Mouse (Mus musculus): Measurements from ENCODE around the gene Mast1. TPM values are rescaled to one million over a fixed set of nuclear protein-coding genes. Genes with fewer than 3 reads are reported as not detected.

Gene Mast1
- polyA plus RNA-seq, 1 experiment from 2014 or later, result 1.4 TPM

DNA sequence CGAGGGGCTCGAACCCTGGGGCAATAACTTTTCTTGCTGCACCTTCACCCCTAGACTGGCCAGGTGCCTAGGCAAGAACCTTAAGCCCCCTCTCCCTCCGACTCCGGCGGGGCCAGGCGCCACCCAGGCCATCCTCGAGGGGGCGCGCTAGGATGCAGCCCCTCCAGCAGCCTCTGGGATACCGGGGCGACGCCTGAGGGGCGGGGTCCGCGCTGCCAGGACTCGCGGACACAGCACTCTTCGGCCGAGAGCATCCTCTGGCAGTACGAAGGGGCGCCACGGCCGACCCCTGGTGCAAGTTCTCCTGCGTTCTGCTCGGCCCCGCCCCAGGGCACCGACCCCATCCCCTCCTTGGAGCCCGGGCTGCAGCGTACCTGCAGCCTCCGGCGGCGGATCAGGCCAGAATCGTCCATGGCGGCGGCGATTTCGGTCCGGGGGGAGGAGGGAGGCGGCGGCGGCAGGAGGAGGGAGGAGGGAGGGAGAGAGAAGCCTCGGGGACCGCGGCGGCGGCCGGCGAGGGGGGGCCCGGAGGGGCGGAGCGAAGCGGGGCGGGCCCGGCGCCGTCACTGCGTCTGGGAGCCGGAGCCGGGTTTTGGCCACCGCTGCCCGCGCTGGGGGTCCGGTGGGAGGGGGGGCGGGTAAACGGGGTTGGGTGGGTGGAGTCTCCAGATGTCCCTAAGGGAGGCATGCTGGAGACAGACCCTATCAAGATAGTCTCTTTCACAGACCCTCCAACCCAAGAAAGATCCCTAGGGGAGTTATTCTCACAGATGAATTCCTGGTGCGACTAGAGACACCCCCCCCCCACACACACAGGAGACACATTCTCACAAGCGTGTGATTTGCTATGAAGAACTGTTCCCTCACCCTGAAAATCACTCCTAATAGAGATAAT, 8.7 kb upstream of the Mast1 start:
- peak overlapping the region; percentile 57 for H3K9ac ChIP-seq (ENCODE audit: low read length)
- H3K4me1 ChIP-seq (ENCODE audit: control insufficient read depth, insufficient read depth, low read length), result peaks cover 8% of the 10 kb centered on the region
- H3K36me3 ChIP-seq (ENCODE audit: control insufficient read depth, insufficient read depth, low read length), result no peaks in the 10 kb centered on the region
- H3K4me3 ChIP-seq (replicated peaks; ENCODE audit: low read length), result peak overlapping the region; percentile 50
- H3K4me2 ChIP-seq (ENCODE audit: low read depth, low read length), result peak overlapping the region; percentile 67
- no peak overlapping the region for H3K27ac ChIP-seq (ENCODE audit: low read length)
- H3K9me3 ChIP-seq (replicated peaks; ENCODE audit: control insufficient read depth, low read length), result no peaks in the 10 kb centered on the region
- ATAC-seq (ENCODE audit: insufficient read depth, low FRiP score), result no peak
- WGBS, result under 1% methylated on average over 49 of the region's 67 CpGs
- H3K27me3 ChIP-seq (ENCODE audit: control insufficient read depth, insufficient read depth, low read length), result peaks cover 54% of the 10 kb centered on the region

DNA sequence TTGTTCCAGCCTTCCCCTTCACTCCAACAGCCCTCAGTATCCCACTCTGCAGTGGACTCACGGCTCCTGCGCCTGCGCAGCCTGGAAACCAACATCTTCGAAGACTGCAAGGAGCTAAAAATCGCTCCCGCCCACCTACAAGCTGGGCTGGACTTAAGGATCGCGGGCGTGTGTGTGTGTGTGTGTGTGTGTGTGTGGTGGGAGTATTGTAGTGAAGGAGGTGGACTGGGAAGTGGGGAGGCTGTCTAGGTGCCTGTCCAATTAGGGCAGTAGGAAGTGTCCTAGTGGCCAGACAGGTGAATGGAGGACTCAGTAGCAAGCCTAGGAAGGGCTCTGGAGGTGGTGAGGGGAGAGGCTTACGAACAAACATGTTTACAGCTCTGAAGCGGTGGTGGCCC, 8.1 kb upstream of the Mast1 start:
- H3K9ac ChIP-seq (ENCODE audit: low read length), result no peak overlapping the region
- peaks cover 8% of the 10 kb centered on the region for H3K4me1 ChIP-seq (ENCODE audit: control insufficient read depth, insufficient read depth, low read length)
- H3K36me3 ChIP-seq (ENCODE audit: control insufficient read depth, insufficient read depth, low read length), result no peaks in the 10 kb centered on the region
- WGBS, result 8% methylated on average over 11 of the region's 11 CpGs
- no peak overlapping the region; the same call in 1 of the 2 replicates for H3K4me3 ChIP-seq (replicated peaks; ENCODE audit: low read length)
- H3K27ac ChIP-seq (ENCODE audit: low read length), result no peak overlapping the region
- H3K9me3 ChIP-seq (replicated peaks; ENCODE audit: control insufficient read depth, low read length), result no peaks in the 10 kb centered on the region
- no peak for ATAC-seq (ENCODE audit: insufficient read depth, low FRiP score)
- no peak overlapping the region for H3K4me2 ChIP-seq (ENCODE audit: low read depth, low read length)
- peaks cover 52% of the 10 kb centered on the region for H3K27me3 ChIP-seq (ENCODE audit: control insufficient read depth, insufficient read depth, low read length)

DNA sequence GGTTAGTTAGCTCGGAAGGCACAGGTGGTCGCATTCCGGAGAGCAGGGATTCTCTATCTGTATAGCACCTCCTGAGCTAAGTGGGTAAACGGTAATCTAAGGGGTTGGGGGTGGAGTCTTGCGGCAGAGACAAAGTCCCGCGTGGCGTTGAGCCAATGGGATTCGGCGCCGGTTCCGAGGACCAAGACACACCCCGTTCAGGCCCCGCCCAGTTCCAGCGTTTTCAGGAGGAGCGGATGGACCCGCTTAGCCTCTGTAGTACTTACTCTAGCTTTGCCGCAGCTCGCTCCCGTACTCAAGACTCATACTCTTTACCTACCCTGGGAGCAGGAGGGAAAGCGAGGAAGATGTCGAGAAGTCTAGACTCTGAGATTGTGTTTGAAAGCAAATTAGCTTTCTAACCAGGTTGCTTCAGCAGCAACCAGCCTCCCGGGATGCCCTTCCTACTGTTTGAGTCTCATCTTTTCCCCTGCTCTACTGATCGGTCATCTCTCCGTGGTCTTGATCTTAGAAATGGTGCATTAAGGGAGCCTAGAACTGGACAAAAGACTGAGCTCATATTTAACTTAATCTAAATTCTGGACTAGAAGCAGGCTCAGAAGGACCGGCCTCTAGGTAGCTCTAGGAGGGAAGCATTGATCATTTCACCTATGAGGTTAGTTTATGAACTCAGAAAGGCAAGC, 7.5 kb upstream of the Mast1 start:
- no peak overlapping the region for H3K4me3 ChIP-seq (replicated peaks; ENCODE audit: low read length)
- no peak overlapping the region for H3K9ac ChIP-seq (ENCODE audit: low read length)
- H3K9me3 ChIP-seq (replicated peaks; ENCODE audit: control insufficient read depth, low read length), result no peaks in the 10 kb centered on the region
- H3K4me2 ChIP-seq (ENCODE audit: low read depth, low read length), result peak overlapping the region; percentile 20; the same call in 1 of the 2 replicates
- WGBS, result 3% methylated on average over 26 of the region's 26 CpGs
- no peak overlapping the region for H3K27ac ChIP-seq (ENCODE audit: low read length)
- H3K27me3 ChIP-seq (ENCODE audit: control insufficient read depth, insufficient read depth, low read length), result peaks cover 51% of the 10 kb centered on the region
- peak; percentile 53; the same call in 1 of the 2 replicates for ATAC-seq (ENCODE audit: insufficient read depth, low FRiP score)
- H3K36me3 ChIP-seq (ENCODE audit: control insufficient read depth, insufficient read depth, low read length), result no peaks in the 10 kb centered on the region
- H3K4me1 ChIP-seq (ENCODE audit: control insufficient read depth, insufficient read depth, low read length), result peaks cover 8% of the 10 kb centered on the region

DNA sequence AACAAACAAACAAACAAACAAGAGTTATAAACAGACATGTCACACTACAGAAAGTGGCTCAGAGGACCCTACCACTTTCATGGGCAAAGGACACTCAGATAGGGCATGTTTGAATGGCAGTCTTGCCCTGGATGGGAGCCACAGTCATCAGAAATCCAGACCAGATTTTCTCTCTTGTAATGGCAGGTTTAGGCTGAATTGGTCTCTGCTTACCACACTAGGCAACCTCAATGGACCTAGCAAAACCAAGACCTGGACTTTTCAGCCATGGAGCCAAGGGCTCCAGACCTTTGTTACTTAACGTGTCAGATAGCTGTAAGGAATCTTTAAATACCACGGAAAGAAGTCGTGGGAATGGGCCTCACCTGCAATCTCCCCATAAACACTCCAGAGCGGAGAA, 6.5 kb upstream of the Mast1 start:
- Histone ChIP-seq H3K36me3 (ENCODE audit: control insufficient read depth, insufficient read depth, low read length) (no peaks in the 10 kb centered on the region), H3K9ac (ENCODE audit: low read length) (no peak overlapping the region), H3K27ac (ENCODE audit: low read length) (no peak overlapping the region), H3K9me3 (replicated peaks; ENCODE audit: control insufficient read depth, low read length) (no peaks in the 10 kb centered on the region), H3K4me1 (ENCODE audit: control insufficient read depth, insufficient read depth, low read length) (peaks cover 8% of the 10 kb centered on the region), H3K4me2 (ENCODE audit: low read depth, low read length) (no peak overlapping the region), H3K27me3 (ENCODE audit: control insufficient read depth, insufficient read depth, low read length) (peaks cover 51% of the 10 kb centered on the region), H3K4me3 (replicated peaks; ENCODE audit: low read length) (no peak overlapping the region)
- ATAC-seq (ENCODE audit: insufficient read depth, low FRiP score), result no peak
- WGBS, result 22% methylated on average over 4 of the region's 4 CpGs

DNA sequence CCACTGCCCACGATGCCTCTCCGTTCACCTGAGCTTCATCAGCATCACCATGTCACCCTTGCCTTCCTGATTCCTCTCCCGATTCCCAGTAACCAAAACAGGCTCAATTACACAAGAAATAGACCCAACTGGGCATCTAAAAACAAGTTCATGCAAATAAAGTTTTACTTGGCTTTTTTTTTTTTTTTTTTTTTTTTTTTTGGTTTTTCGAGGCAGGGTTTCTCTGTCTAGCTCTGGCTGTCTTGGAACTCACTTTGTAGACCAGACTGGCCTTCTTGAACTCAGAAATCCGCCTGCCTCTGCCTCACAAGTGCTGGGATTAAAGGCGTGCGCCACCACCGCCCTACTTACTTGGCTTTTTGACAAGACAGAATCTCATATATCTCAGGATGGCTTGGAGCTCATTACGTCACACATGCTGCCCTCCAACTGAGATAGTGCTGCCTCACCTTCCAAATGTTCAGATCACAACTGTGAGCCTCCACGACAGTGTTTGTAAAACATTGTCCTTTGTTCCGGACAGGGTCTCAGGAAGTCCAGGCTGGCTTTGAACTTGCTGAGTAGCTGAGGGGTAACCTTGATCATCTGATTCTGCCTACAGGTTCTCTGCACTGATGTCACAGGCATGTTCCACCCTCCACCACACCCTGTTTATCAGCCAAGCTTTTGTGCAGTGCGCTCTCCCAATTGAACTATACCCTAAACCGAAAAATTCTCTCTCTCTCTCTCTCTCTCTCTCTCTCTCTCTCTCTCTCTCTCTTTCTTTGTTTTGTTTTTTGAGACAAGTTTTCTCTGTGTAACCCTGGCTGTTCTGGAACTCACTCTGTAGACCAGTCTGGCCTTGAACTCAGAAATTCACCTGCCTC, 694 bp upstream of the Mast1 start:
- Histone ChIP-seq H3K4me3 (replicated peaks; ENCODE audit: low read length) (no peak overlapping the region), H3K36me3 (ENCODE audit: control insufficient read depth, insufficient read depth, low read length) (no peaks in the 10 kb centered on the region), H3K27ac (ENCODE audit: low read length) (no peak overlapping the region), H3K27me3 (ENCODE audit: control insufficient read depth, insufficient read depth, low read length) (peaks cover 45% of the 10 kb centered on the region), H3K4me2 (ENCODE audit: low read depth, low read length) (0 out of 2 replicates have a peak overlapping the region, but pooled peaks have one; percentile 65), H3K9me3 (replicated peaks; ENCODE audit: control insufficient read depth, low read length) (no peaks in the 10 kb centered on the region), H3K4me1 (ENCODE audit: control insufficient read depth, insufficient read depth, low read length) (peaks cover 4% of the 10 kb centered on the region; the same call in 1 of the 2 replicates), H3K9ac (ENCODE audit: low read length) (no peak overlapping the region)
- 58% methylated on average over 13 of the region's 13 CpGs for WGBS
- no peak for ATAC-seq (ENCODE audit: insufficient read depth, low FRiP score)

DNA sequence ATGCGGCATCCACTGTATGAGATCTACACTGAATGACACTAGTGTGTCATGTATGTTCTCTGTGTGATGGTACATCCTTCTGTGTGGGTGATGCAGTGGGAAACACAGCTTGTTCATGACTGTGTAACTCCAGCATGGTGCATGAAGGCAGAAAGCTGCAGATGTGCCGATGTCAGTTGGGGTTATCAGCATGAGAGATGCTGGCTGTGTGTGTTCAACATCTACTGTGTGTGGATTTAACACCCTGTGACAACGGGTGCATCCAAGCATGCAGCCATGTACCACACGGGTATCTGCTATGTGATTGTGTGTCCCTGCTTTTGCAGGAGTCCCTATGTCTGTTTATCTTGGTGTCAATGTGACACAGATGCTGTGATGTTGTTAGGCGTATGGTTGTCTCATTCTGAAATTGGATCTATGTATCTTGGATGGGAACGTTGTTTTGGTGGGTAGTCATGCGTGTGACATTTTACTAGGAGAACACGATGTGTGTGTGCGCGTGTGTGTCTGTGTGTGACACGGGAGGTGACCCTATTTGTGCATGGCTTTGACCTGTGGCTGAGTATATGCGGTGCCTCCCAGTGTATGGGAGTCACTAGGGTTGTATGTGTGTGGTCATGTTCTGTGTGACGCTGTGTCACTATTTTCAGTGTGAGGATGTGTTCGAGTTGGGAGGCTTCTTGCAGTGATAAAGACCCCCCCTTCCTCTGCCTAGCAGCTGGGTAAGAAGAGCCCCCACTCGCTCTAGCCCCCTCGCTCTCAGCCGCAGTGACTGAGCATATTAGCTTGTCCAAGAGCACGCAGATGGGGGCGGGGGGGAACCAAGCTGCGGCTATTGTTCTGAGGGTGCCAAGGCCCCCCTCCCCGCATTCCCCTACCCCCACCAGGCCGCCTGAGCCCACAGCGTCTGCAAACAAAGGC, 858 bp downstream of the Mast1 start:
- WGBS, result 22% methylated on average over 23 of the region's 23 CpGs
- H3K4me3 ChIP-seq (replicated peaks; ENCODE audit: low read length), result peak overlapping the region; percentile 44
- peaks cover 45% of the 10 kb centered on the region for H3K27me3 ChIP-seq (ENCODE audit: control insufficient read depth, insufficient read depth, low read length)
- H3K9me3 ChIP-seq (replicated peaks; ENCODE audit: control insufficient read depth, low read length), result no peaks in the 10 kb centered on the region
- H3K27ac ChIP-seq (ENCODE audit: low read length), result no peak overlapping the region
- H3K4me2 ChIP-seq (ENCODE audit: low read depth, low read length), result peak overlapping the region; percentile 65
- peak; percentile 34 for ATAC-seq (ENCODE audit: insufficient read depth, low FRiP score)
- peaks cover 4% of the 10 kb centered on the region; the same call in 1 of the 2 replicates for H3K4me1 ChIP-seq (ENCODE audit: control insufficient read depth, insufficient read depth, low read length)
- H3K9ac ChIP-seq (ENCODE audit: low read length), result no peak overlapping the region
- no peaks in the 10 kb centered on the region for H3K36me3 ChIP-seq (ENCODE audit: control insufficient read depth, insufficient read depth, low read length)

DNA sequence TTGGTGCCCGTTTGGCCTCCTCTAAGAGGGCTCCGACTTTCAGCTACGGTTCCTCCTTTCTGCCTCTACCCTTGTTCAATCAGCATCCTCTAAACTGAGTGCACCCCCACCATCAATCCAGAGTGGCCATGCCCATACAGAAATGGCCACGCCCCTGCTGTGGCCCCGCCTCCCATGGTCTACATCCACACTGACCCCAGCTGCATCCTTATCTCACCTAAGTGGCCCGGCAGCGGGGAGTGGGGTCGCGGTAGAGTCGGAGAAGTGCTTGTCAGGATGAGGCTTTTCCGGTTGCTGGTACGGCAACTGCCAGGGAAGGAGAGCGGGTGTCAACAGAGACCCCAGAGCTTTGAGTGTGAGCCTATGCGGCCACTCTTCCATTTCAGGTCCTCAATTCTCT, 1.7 kb downstream of the Mast1 start:
- WGBS, result 2% methylated on average over 14 of the region's 14 CpGs
- H3K27me3 ChIP-seq (ENCODE audit: control insufficient read depth, insufficient read depth, low read length), result peaks cover 48% of the 10 kb centered on the region
- no peak overlapping the region for H3K4me2 ChIP-seq (ENCODE audit: low read depth, low read length)
- no peaks in the 10 kb centered on the region for H3K9me3 ChIP-seq (replicated peaks; ENCODE audit: control insufficient read depth, low read length)
- peaks cover 4% of the 10 kb centered on the region; the same call in 1 of the 2 replicates for H3K4me1 ChIP-seq (ENCODE audit: control insufficient read depth, insufficient read depth, low read length)
- no peak overlapping the region for H3K27ac ChIP-seq (ENCODE audit: low read length)
- H3K36me3 ChIP-seq (ENCODE audit: control insufficient read depth, insufficient read depth, low read length), result no peaks in the 10 kb centered on the region
- H3K9ac ChIP-seq (ENCODE audit: low read length), result no peak overlapping the region
- no peak overlapping the region for H3K4me3 ChIP-seq (replicated peaks; ENCODE audit: low read length)
- ATAC-seq (ENCODE audit: insufficient read depth, low FRiP score), result no peak

DNA sequence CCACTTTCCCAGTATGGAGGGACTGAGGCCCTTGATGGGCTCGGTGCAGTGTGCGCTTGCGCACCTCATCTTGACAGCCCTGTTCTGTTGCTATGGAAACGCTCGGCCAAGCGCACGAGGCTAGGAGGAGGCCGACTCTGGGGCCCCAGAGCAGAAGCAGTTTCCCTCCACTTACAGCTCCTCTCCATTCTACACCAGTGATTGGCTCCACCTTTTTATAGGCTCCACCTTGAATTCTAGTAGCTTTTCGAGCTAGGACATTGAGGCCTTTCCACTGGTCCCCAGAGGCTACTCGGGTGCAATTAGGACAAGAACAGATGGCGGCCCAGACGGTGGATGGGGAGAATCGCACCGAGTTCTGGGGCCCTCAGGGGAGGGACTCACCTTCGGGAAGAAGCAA, 2.3 kb downstream of the Mast1 start:
- Histone ChIP-seq H3K4me1 (ENCODE audit: control insufficient read depth, insufficient read depth, low read length) (peaks cover 4% of the 10 kb centered on the region; the same call in 1 of the 2 replicates), H3K4me3 (replicated peaks; ENCODE audit: low read length) (no peak overlapping the region), H3K9me3 (replicated peaks; ENCODE audit: control insufficient read depth, low read length) (no peaks in the 10 kb centered on the region), H3K36me3 (ENCODE audit: control insufficient read depth, insufficient read depth, low read length) (no peaks in the 10 kb centered on the region), H3K4me2 (ENCODE audit: low read depth, low read length) (no peak overlapping the region), H3K27me3 (ENCODE audit: control insufficient read depth, insufficient read depth, low read length) (peaks cover 53% of the 10 kb centered on the region), H3K27ac (ENCODE audit: low read length) (no peak overlapping the region), H3K9ac (ENCODE audit: low read length) (no peak overlapping the region)
- no peak for ATAC-seq (ENCODE audit: insufficient read depth, low FRiP score)
- WGBS, result under 1% methylated on average over 15 of the region's 15 CpGs

Data from stomach, embryonic 16.5 days (tissue).